Mouse (Mus musculus) neural tube, embryonic 13.5 days (tissue): ENCODE results near the gene Dapk3. TPM values are rescaled to one million over a fixed set of nuclear protein-coding genes. Genes with fewer than 3 reads are reported as not detected.
"Not testable (repeated sequence)": the region's sequence is repeated elsewhere in the genome, so short reads cannot be mapped to it uniquely, and the experiment has no call there.

ENCODE experiments used
- ATAC-seq: fragments of 200-750 bp; cut with Nextera tagmentation; 2 replicates; pipeline ENCODE4 v1.8.0; 2017; ENCODE audit warnings: low read depth, mild to moderate bottlenecking, moderate TSS enrichment, moderate library complexity
- H3K27ac ChIP-seq: fragments of 300-500 bp; sonication (generic); replicated peaks from 2 replicates; pipeline ENCODE4 v1.5.1; 2015; ENCODE audit warnings: moderate library complexity, mild to moderate bottlenecking, inconsistent platforms
- H3K27me3 ChIP-seq: fragments of 300-500 bp; sonication (generic); 2 replicates; pipeline ENCODE4 v1.6.1; 2015; ENCODE audit warnings: mild to moderate bottlenecking, inconsistent platforms
- H3K36me3 ChIP-seq: fragments of 300-500 bp; sonication (generic); 2 replicates; pipeline ENCODE4 v1.6.1; 2015; ENCODE audit warnings: mild to moderate bottlenecking, inconsistent platforms
- H3K4me1 ChIP-seq: fragments of 300-500 bp; sonication (generic); replicated peaks from 2 replicates; pipeline ENCODE4 v1.6.1; 2015; ENCODE audit warnings: inconsistent platforms
- H3K4me2 ChIP-seq: fragments of 300-500 bp; sonication (generic); 2 replicates; pipeline ENCODE4 v1.6.1; 2015; ENCODE audit warnings: inconsistent platforms, mild to moderate bottlenecking, moderate library complexity
- H3K4me3 ChIP-seq: fragments of 300-500 bp; sonication (generic); 2 replicates; pipeline ENCODE4 v1.5.1; 2015; ENCODE audit warnings: mild to moderate bottlenecking, inconsistent platforms
- H3K9ac ChIP-seq: fragments of 300-500 bp; sonication (generic); 2 replicates; pipeline ENCODE4 v1.6.1; 2015; ENCODE audit warnings: moderate library complexity, mild to moderate bottlenecking, inconsistent platforms
- H3K9me3 ChIP-seq: fragments of 300-500 bp; sonication (generic); 2 replicates; pipeline ENCODE4 v1.6.1; 2016; ENCODE audit warnings: inconsistent platforms
- WGBS: fragments of 180-500 bp; shearing (Covaris S2); methylation state at CpG from one replicate; pipeline ENCODE4 v1.1.7; 2015; 5-methylcytosine and 5-hydroxymethylcytosine counted together
- polyA plus RNA-seq: library from polyadenylated mRNA; unstranded; fragments of >200 nt; fragmentation: Nextera tagmentation; extraction: Ambion mirVana; gene quantifications from 2 replicates; pipeline ENCODE4 v1.2.1, GENCODE M21; 2015

The Dapk3 gene
- polyA plus RNA-seq, 1 experiment from 2014 or later: 79.1 TPM

- Histone ChIP-seq H3K9ac (no peak overlapping the region), H3K4me1 (peaks cover 15% of the 10 kb centered on the region), H3K4me2 (no peak overlapping the region), H3K4me3 (no peak overlapping the region), H3K9me3 (no peaks in the 10 kb centered on the region), H3K27me3 (peaks cover 51% of the 10 kb centered on the region), H3K27ac (no peak overlapping the region), H3K36me3 (no peaks in the 10 kb centered on the region)
- no peak for ATAC-seq
- WGBS: 3% methylated on average over 9 of the region's 9 CpGs
These were observed 15.4 kb downstream of the Dapk3 start for GRCm38 (mm10) chr10:81198230-81198629.

DNA sequence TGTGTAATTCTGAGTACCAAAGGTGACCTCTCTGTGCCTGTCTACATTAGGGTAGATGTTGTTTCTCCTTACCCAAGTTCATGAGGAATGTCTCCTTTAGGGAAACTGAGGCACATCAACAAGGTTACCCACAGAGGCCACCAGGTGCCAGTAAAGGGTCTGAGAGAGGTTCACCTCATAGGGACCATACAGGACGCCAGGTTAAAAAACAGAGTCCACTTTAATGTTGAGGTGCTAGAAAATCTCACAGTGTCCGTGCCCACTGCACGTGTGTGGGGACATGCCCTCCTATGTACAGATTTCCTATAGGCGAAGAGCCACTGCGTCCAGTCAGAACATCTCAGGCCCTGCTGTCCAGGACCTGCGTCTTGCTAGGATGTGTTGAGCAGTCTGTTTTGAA lies 16.2 kb downstream of the Dapk3 start:
- Histone ChIP-seq H3K4me1 (peaks cover 9% of the 10 kb centered on the region), H3K9ac (no peak overlapping the region), H3K9me3 (no peaks in the 10 kb centered on the region), H3K4me3 (no peak overlapping the region), H3K4me2 (no peak overlapping the region), H3K27me3 (peaks cover 48% of the 10 kb centered on the region), H3K36me3 (no peaks in the 10 kb centered on the region), H3K27ac (no peak overlapping the region)
- ATAC-seq: no peak
- WGBS: 87% methylated on average over 6 of the region's 6 CpGs

DNA sequence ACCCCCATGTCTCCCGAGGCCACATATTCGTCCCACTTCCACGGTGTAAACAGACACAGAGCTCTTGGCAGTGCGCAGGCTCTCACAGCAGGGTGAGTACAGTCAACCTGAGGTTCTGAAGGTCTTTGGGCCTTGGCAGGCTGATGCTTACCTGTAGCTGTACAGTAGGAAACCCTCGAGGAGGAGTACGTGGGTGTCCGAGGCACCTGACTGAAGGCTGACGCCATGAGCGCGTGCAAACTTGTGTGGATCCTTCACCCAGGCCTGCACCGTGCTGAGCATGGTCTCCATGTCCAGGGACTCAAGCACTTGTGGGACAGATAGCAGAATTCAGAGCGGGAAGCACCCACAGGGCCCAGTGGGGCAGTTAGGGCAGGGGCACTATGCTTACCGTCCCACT lies 17.3 kb downstream of the Dapk3 start:
- H3K4me3 ChIP-seq: no peak overlapping the region
- no peaks in the 10 kb centered on the region for H3K9me3 ChIP-seq
- no peak overlapping the region for H3K4me2 ChIP-seq
- no peak for ATAC-seq
- no peak overlapping the region for H3K27ac ChIP-seq
- H3K4me1 ChIP-seq: no peaks in the 10 kb centered on the region
- H3K36me3 ChIP-seq: peaks cover 10% of the 10 kb centered on the region
- peaks cover 38% of the 10 kb centered on the region for H3K27me3 ChIP-seq
- H3K9ac ChIP-seq: no peak overlapping the region
- WGBS: 84% methylated on average over 13 of the region's 13 CpGs

- no peaks in the 10 kb centered on the region for H3K4me1 ChIP-seq
- no peak overlapping the region for H3K9ac ChIP-seq
- H3K36me3 ChIP-seq: peaks cover 16% of the 10 kb centered on the region
- no peaks in the 10 kb centered on the region for H3K9me3 ChIP-seq
- H3K27me3 ChIP-seq: peaks cover 32% of the 10 kb centered on the region
- WGBS: 77% methylated on average over 20 of the region's 20 CpGs
- H3K4me3 ChIP-seq: no peak overlapping the region
- no peak overlapping the region for H3K4me2 ChIP-seq
- no peak overlapping the region for H3K27ac ChIP-seq
- no peak for ATAC-seq
These were observed 17.9 kb downstream of the Dapk3 start for GRCm38 (mm10) chr10:81200605-81201287.

DNA sequence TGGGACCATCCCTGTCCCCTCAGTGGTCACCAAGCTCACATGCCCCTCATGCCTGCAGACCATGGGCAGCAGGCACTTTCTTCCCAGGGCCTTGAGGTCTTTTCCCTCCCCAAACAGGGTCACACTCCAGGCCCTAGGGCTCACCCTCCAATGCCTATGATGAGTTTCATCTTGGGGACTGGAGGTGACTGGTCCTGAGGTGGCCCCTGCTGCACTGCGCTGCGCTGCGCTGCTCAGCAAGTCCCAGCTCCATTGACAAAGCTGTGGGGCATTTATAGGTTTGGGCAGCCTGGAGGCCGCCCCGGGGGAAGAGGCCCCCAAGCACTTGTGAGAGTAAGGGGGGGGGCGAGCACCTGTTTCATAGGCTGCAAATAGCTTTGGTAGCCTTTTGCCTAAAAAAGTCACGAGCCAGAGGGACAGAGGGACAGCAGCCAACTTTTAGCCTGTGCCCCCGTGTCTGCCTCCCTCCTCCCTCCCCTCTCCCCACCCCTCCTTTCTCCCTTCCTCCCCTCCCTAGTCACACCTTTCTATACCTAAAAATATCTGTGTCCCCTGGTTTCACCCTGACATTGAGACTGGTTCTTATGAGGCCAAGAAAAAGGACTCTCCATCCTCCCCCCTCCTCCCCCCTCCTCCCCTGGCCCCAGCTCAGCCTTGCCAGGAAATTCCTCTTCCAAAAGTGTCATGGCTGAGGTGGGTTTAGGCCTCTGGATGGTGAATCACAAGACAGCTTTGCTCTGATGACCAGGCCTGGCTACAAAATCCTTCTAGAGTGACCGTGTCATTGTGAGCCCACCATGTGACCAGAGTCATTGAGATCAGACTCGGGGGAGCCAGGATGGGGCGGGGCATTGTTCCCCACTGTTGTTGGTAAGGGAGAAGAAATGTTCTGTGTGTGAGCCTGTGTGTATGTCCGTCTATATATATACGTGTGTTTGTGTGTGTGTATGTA lies 19.3 kb downstream of the Dapk3 start, which contains the start of gene Nmrk2:
TSS of gene Nmrk2 (minus strand) at position 245 of the 952 bp plus-strand sequence.
- H3K27me3 ChIP-seq: peaks cover 18% of the 10 kb centered on the region
- WGBS: 57% methylated on average over 13 of the region's 13 CpGs
- H3K4me1 ChIP-seq: no peaks in the 10 kb centered on the region
- peaks cover 29% of the 10 kb centered on the region for H3K36me3 ChIP-seq
- no peak within 1 kb of the TSS for H3K4me2 ChIP-seq
- no peak for ATAC-seq
- no peak within 1 kb of the TSS for H3K9ac ChIP-seq
- no peaks in the 10 kb centered on the region for H3K9me3 ChIP-seq
- H3K4me3 ChIP-seq: no peak within 1 kb of the TSS
- no peak within 1 kb of the TSS for H3K27ac ChIP-seq

DNA sequence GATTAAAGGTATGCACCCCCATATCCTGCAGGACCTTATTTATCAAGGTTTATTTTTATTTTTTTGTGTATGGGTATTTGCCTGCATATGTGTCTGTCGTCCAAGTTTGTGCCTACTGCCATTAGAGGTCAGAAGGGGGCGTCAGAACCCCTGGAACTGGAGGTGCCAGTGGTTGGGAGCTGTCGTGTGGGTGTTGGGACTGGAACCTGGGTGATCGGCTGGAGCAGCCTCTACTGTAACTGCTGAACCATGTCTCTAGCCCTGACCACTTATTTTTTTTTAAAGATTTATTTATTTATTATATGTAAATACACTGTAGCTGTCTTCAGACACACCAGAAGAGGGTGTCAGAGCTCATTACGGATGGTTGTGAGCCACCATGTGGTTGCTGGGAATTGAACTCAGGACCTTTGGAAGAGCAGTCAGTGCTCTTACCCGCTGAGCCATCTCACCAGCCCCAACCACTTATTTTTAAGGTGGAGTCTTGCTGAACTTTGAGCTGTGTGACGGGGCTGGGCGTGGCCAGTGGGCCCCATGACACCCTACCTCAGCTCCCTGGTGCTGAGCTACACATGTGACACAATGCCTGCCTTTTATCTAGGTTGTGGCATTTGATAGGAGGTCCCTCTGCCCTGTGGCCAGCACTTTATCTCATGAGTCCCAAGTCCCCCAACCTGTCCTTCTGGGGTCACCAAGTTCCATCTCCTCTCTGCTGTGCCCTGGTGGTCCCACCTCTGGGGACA lies 20.3 kb downstream of the Dapk3 start:
- Histone ChIP-seq H3K27ac (no peak overlapping the region), H3K4me2 (no peak overlapping the region), H3K4me1 (no peaks in the 10 kb centered on the region), H3K9me3 (no peaks in the 10 kb centered on the region), H3K9ac (no peak overlapping the region), H3K27me3 (peaks cover 13% of the 10 kb centered on the region), H3K4me3 (no peak overlapping the region), H3K36me3 (peaks cover 40% of the 10 kb centered on the region)
- WGBS: 70% methylated on average over 8 of the region's 8 CpGs
- peak; percentile 7; the same call in 1 of the 2 replicates for ATAC-seq

DNA sequence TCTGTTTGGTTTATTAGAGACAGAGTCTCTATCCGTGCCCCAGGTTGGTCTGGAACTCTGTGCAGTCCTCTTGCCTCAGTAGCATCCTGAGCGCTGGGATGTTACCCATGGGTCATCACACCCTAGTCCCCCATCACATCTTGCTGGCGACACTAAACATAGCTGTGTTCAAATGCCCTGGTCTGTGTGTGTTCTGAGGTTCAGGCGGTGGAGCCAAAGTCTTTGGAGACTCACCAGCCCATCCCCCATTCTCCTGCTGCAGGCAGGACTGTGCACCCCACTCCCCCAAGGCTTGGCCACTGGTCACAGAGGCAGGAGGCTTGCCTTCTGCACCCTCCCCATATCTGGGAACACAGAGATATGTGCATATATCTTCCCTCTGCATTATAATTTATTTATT lies 21.3 kb downstream of the Dapk3 start:
- H3K36me3 ChIP-seq: peaks cover 47% of the 10 kb centered on the region
- WGBS: 70% methylated on average over 4 of the region's 4 CpGs
- no peak overlapping the region for H3K4me2 ChIP-seq
- no peak for ATAC-seq
- peaks cover 8% of the 10 kb centered on the region for H3K27me3 ChIP-seq
- no peaks in the 10 kb centered on the region for H3K4me1 ChIP-seq
- no peak overlapping the region for H3K4me3 ChIP-seq
- no peak overlapping the region for H3K9ac ChIP-seq
- no peaks in the 10 kb centered on the region for H3K9me3 ChIP-seq
- no peak overlapping the region for H3K27ac ChIP-seq

GRCm38 (mm10) chr10:81210154-81210553 lies 27.3 kb downstream of the Dapk3 start:
- WGBS: 92% methylated on average over 5 of the region's 5 CpGs
- Histone ChIP-seq H3K4me2 (no peak overlapping the region), H3K27me3 (no peaks in the 10 kb centered on the region), H3K9ac (no peak overlapping the region), H3K36me3 (peaks cover 97% of the 10 kb centered on the region), H3K9me3 (peaks cover 19% of the 10 kb centered on the region), H3K27ac (no peak overlapping the region), H3K4me3 (no peak overlapping the region), H3K4me1 (no peaks in the 10 kb centered on the region)
- no peak for ATAC-seq

DNA sequence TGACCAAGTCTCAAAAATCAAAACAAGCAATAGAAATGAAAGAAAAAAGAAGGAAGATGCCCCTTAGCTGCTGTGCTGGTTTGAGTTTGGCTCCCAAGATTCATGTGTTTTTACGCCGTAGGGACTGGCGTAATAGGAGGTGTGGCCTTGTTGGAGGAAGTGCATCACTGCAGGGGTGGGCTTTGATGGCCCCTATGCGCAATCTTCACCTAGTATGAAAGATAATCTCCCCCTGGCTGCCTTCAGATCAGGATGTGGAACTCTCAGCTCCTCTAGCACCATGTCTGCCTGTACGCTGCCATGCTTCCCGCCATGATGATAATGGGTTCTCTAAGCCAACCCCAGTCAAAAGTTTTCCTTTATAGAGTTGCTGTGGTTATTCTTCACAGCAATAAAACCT lies 33.5 kb downstream of the Dapk3 start:
- no peaks in the 10 kb centered on the region for H3K4me1 ChIP-seq
- WGBS: 91% methylated on average over 6 of the region's 6 CpGs

GRCm38 (mm10) chr10:81216810-81217209 lies 34.0 kb downstream of the Dapk3 start:
- Histone ChIP-seq H3K4me2 (no peak overlapping the region), H3K4me1 (no peaks in the 10 kb centered on the region), H3K4me3 (no peak overlapping the region), H3K36me3 (peaks cover 94% of the 10 kb centered on the region), H3K27me3 (no peaks in the 10 kb centered on the region), H3K27ac (no peak overlapping the region), H3K9ac (no peak overlapping the region), H3K9me3 (peaks cover 8% of the 10 kb centered on the region; the same call in 1 of the 2 replicates)
- 90% methylated on average over 6 of the region's 6 CpGs for WGBS
- no peak for ATAC-seq

More for the DNA sequence above, 33.5 kb downstream of the Dapk3 start:
- no peaks in the 10 kb centered on the region for H3K27me3 ChIP-seq
- H3K27ac ChIP-seq: no peak overlapping the region
- peaks cover 94% of the 10 kb centered on the region for H3K36me3 ChIP-seq
- no peak for ATAC-seq
- H3K9ac ChIP-seq: no peak overlapping the region
- H3K9me3 ChIP-seq: peaks cover 8% of the 10 kb centered on the region; the same call in 1 of the 2 replicates
- H3K4me3 ChIP-seq: no peak overlapping the region
- H3K4me2 ChIP-seq: no peak overlapping the region

DNA sequence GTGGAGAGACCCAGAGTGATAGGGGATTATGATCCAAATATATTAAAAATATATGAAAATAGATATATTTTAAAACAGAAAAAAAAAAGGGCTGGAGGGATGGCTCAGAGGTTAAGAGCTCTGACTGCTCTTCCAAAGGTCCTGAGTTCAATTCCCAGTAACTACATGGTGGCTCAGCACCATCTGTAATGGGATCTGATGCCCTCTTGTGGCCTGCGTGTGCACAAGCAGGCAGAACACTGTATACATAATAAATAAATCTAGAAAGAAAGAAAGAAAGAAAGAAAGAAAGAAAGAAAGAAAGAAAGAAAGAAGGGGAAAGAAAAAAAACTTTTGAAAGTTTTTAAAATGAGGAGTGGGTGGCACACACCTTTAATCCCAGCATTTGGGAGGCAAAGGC lies 34.5 kb downstream of the Dapk3 start:
- H3K4me2 ChIP-seq, H3K9ac ChIP-seq, H3K4me3 ChIP-seq, H3K9me3 ChIP-seq, H3K4me1 ChIP-seq, ATAC-seq, H3K27ac ChIP-seq, H3K27me3 ChIP-seq: not testable (repeated sequence)
- 12% methylated on average over 1 of the region's 1 CpGs for WGBS
- H3K36me3 ChIP-seq: peaks cover 94% of the 10 kb centered on the region

DNA sequence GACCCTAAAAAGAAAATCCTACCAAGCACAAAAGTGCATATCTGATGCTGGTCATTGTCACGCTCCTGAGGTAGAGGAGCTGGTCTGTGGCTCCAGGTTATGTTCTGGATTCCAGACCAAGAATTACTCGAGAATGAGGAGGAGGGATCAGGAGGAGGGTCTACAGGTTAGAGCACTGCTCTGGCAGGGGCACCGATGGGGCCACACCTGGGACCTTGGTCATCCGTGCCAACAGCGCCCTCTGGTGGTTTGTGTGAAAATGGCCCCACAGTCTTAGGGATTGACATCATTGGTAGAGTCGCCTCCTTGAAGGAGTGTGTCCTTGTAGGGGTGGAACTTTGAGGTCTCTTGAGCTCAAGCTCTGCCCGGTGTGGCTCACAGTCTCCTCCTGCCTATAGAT lies 35.2 kb downstream of the Dapk3 start:
- H3K4me1 ChIP-seq: no peaks in the 10 kb centered on the region
- no peaks in the 10 kb centered on the region for H3K27me3 ChIP-seq
- H3K4me3 ChIP-seq: no peak overlapping the region
- 35% methylated on average over 7 of the region's 7 CpGs for WGBS
- H3K4me2 ChIP-seq: no peak overlapping the region
- 0 out of 2 replicates have a peak, but pooled peaks have one; percentile 13 for ATAC-seq
- no peak overlapping the region for H3K9ac ChIP-seq
- no peaks in the 10 kb centered on the region for H3K9me3 ChIP-seq
- H3K27ac ChIP-seq: no peak overlapping the region
- peaks cover 94% of the 10 kb centered on the region for H3K36me3 ChIP-seq
